Mouse (Mus musculus): ENCODE measurements around the gene Epha3.

- TF ChIP-seq CTCF (IDR thresholded peaks at IDR 0.05) (no peak), POLR2A (IDR thresholded peaks at IDR 0.05; ENCODE audit: insufficient read depth, low read depth, low read length) (no peak), EP300 (IDR thresholded peaks at IDR 0.05; ENCODE audit: insufficient read depth, low read depth, low read length) (no peak)
Measured at GRCm38 (mm10) chr16:63780151-63780550, 83.8 kb downstream of the Epha3 start.
